Mouse (Mus musculus) MEL (cell line): Measurements from ENCODE around the gene Elovl1. TPM values are rescaled to one million over a fixed set of nuclear protein-coding genes. Genes with fewer than 3 reads are reported as not detected.

ENCODE experiments used
- DNase-seq: peaks from one replicate; pipeline ENCODE4 v3.0.0; 2011; ENCODE audit warnings: low read depth, low spot score
- H3K27ac ChIP-seq: 2 replicates; pipeline ENCODE4 v1.5.1; 2012; ENCODE audit warnings: low read depth, mild to moderate bottlenecking, control low read depth, low read length, moderate library complexity; ENCODE audit not compliant: control insufficient read depth
- H3K27me3 ChIP-seq, 2 experiments: fragments of 150-350 bp in 1 of 2; sonication (generic) in 1 of 2; 2 replicates each; pipeline ENCODE4 v1.6.1; 2012; ENCODE audit warnings: low read length in 2 of 2, mild to moderate bottlenecking in 2 of 2, improper control_type of control experiment in 1 of 2, moderate library complexity in 1 of 2; ENCODE audit not compliant: insufficient read depth in 2 of 2, control insufficient read depth in 1 of 2
- H3K36me3 ChIP-seq, 2 experiments: 2 replicates each; pipeline ENCODE4 v1.6.1; 2012 to 2014; ENCODE audit warnings: low read length in 2 of 2, improper control_type of control experiment in 1 of 2, inconsistent platforms in 1 of 2, mild to moderate bottlenecking in 1 of 2; ENCODE audit not compliant: insufficient read depth in 2 of 2, control insufficient read depth in 1 of 2
- H3K4me1 ChIP-seq, 2 experiments: fragments of 150-350 bp in 1 of 2; sonication (generic) in 1 of 2; 2 replicates each; pipeline ENCODE4 v1.6.1; 2012; ENCODE audit warnings: low read length in 2 of 2, improper control_type of control experiment in 1 of 2, mild to moderate bottlenecking in 1 of 2; ENCODE audit not compliant: insufficient read depth in 2 of 2, control insufficient read depth in 1 of 2
- H3K4me3 ChIP-seq, 2 experiments: fragments of 150-350 bp in 1 of 2; sonication (generic) in 1 of 2; 2 replicates each; pipeline ENCODE4 v1.5.1; 2012; ENCODE audit warnings: low read depth in 2 of 2, low read length in 2 of 2, mild to moderate bottlenecking in 2 of 2, moderate library complexity in 2 of 2, control low read depth in 1 of 2, improper control_type of control experiment in 1 of 2; ENCODE audit not compliant: control insufficient read depth in 1 of 2, insufficient read depth in 1 of 2
- H3K79me2 ChIP-seq: 2 replicates; pipeline ENCODE4 v1.6.1; 2012; ENCODE audit warnings: mild to moderate bottlenecking, low read length, moderate library complexity; ENCODE audit not compliant: control insufficient read depth, poor library complexity, insufficient read depth
- H3K9ac ChIP-seq: 2 replicates; pipeline ENCODE4 v1.6.1; 2012; ENCODE audit warnings: low read depth, mild to moderate bottlenecking, control low read depth, low read length, moderate library complexity; ENCODE audit not compliant: control insufficient read depth, poor library complexity, severe bottlenecking
- H3K9me3 ChIP-seq: fragments of 150-350 bp; sonication (generic); replicated peaks from 2 replicates; pipeline ENCODE4 v1.6.1; 2012; ENCODE audit warnings: mild to moderate bottlenecking, low read length, improper control_type of control experiment, moderate library complexity; ENCODE audit not compliant: insufficient read depth
- BHLHE40 ChIP-seq: IDR thresholded peaks from 2 replicates; pipeline ENCODE4 v1.6.1; 2012; ENCODE audit warnings: low read depth, mild to moderate bottlenecking, inconsistent platforms, low read length, improper control_type of control experiment, borderline replicate concordance
- CHD1 ChIP-seq: IDR thresholded peaks from 2 replicates; pipeline ENCODE4 v1.6.1; 2012; ENCODE audit warnings: low read depth, mild to moderate bottlenecking, inconsistent platforms, low read length, improper control_type of control experiment
- CHD2 ChIP-seq: IDR thresholded peaks from 2 replicates; pipeline ENCODE4 v1.6.1; 2011; ENCODE audit warnings: low read length, improper control_type of control experiment
- CTCF ChIP-seq, 3 experiments: IDR thresholded peaks in 2 of 3; conservative IDR thresholded peaks in 1 of 3; 2 replicates each; pipeline ENCODE4 v1.5.1; 2011 to 2012; ENCODE audit warnings: low read length in 3 of 3, low read depth in 2 of 3, mild to moderate bottlenecking in 2 of 3, improper control_type of control experiment in 1 of 3, inconsistent platforms in 1 of 3, mixed read lengths in 1 of 3, moderate library complexity in 1 of 3; ENCODE audit not compliant: control insufficient read depth in 1 of 3, insufficient read depth in 1 of 3, poor library complexity in 1 of 3, severe bottlenecking in 1 of 3
- E2F4 ChIP-seq: IDR thresholded peaks from 2 replicates; pipeline ENCODE4 v1.6.1; 2011; ENCODE audit warnings: low read depth, low read length, improper control_type of control experiment, borderline replicate concordance
- ELF1 ChIP-seq: IDR thresholded peaks from 2 replicates; pipeline ENCODE4 v1.6.1; 2014; ENCODE audit warnings: low read depth, mild to moderate bottlenecking, inconsistent platforms, low read length, improper control_type of control experiment, moderate library complexity
- EP300 ChIP-seq, 2 experiments: IDR thresholded peaks; 2 replicates each; pipeline ENCODE4 v1.6.1; 2011; ENCODE audit warnings: improper control_type of control experiment in 2 of 2, low read length in 2 of 2, low read depth in 1 of 2, mild to moderate bottlenecking in 1 of 2
- ETS1 ChIP-seq: IDR thresholded peaks from 2 replicates; pipeline ENCODE4 v1.6.1; 2012; ENCODE audit warnings: low read depth, mild to moderate bottlenecking, inconsistent platforms, low read length, improper control_type of control experiment, moderate library complexity
- GABPA ChIP-seq: IDR thresholded peaks from 2 replicates; pipeline ENCODE4 v1.6.1; 2012; ENCODE audit warnings: low read depth, mild to moderate bottlenecking, inconsistent platforms, low read length, improper control_type of control experiment, moderate library complexity
- GATA1 ChIP-seq: IDR thresholded peaks from 2 replicates; pipeline ENCODE4 v1.6.1; 2011; ENCODE audit warnings: low read depth, low read length, improper control_type of control experiment
- HCFC1 ChIP-seq: IDR thresholded peaks from 2 replicates; pipeline ENCODE4 v1.6.1; 2012; ENCODE audit warnings: low read depth, mild to moderate bottlenecking, inconsistent platforms, low read length, improper control_type of control experiment, moderate library complexity
- JUND ChIP-seq: IDR thresholded peaks from 2 replicates; pipeline ENCODE4 v1.6.1; 2011; ENCODE audit warnings: low read depth, mild to moderate bottlenecking, improper control_type of control experiment, low read length
- KAT2A ChIP-seq: conservative IDR thresholded peaks from 2 replicates; pipeline ENCODE4 v1.6.1; 2012; ENCODE audit warnings: low read depth, low read length, improper control_type of control experiment, inconsistent platforms
- MAFK ChIP-seq: IDR thresholded peaks from 2 replicates; pipeline ENCODE4 v1.6.1; 2011; ENCODE audit warnings: low read depth, mild to moderate bottlenecking, low read length, improper control_type of control experiment, borderline replicate concordance
- MAX ChIP-seq: IDR thresholded peaks from 2 replicates; pipeline ENCODE4 v1.6.1; 2011; ENCODE audit warnings: low read length, improper control_type of control experiment
- MAZ ChIP-seq: IDR thresholded peaks from 2 replicates; pipeline ENCODE4 v1.6.1; 2012; ENCODE audit warnings: low read depth, mild to moderate bottlenecking, inconsistent platforms, low read length, improper control_type of control experiment
- MEF2A ChIP-seq: IDR thresholded peaks from 2 replicates; pipeline ENCODE4 v1.6.1; 2014; ENCODE audit warnings: low read depth, mild to moderate bottlenecking, inconsistent platforms, low read length, improper control_type of control experiment; ENCODE audit not compliant: poor library complexity, insufficient replicate concordance, severe bottlenecking; ENCODE audit errors: extremely low read depth
- MXI1 ChIP-seq: IDR thresholded peaks from 2 replicates; pipeline ENCODE4 v1.6.1; 2011; ENCODE audit warnings: mild to moderate bottlenecking, low read depth, low read length, improper control_type of control experiment
- MYC ChIP-seq: IDR thresholded peaks from 2 replicates; pipeline ENCODE4 v1.6.1; 2011; ENCODE audit warnings: low read depth, mild to moderate bottlenecking, low read length, improper control_type of control experiment, moderate library complexity
- NELFE ChIP-seq: IDR thresholded peaks from 2 replicates; pipeline ENCODE4 v1.6.1; 2011; ENCODE audit warnings: low read depth, low read length, improper control_type of control experiment
- NRF1 ChIP-seq: IDR thresholded peaks from 2 replicates; pipeline ENCODE4 v1.6.1; 2014; ENCODE audit warnings: low read depth, mild to moderate bottlenecking, inconsistent platforms, low read length, improper control_type of control experiment, moderate library complexity; ENCODE audit not compliant: poor library complexity, insufficient read depth, severe bottlenecking
- POLR2AphosphoS2 ChIP-seq: IDR thresholded peaks from 2 replicates; pipeline ENCODE4 v1.6.1; 2011; ENCODE audit warnings: low read length, improper control_type of control experiment
- POLR2AphosphoS5 ChIP-seq: IDR thresholded peaks from 2 replicates; pipeline ENCODE4 v1.6.1; 2012; ENCODE audit warnings: low read depth, borderline replicate concordance, mild to moderate bottlenecking, inconsistent platforms, low read length, moderate library complexity, mixed read lengths
- RAD21 ChIP-seq: IDR thresholded peaks from 2 replicates; pipeline ENCODE4 v1.6.1; 2011; ENCODE audit warnings: mild to moderate bottlenecking, low read depth, low read length, improper control_type of control experiment
- RCOR1 ChIP-seq: IDR thresholded peaks from 2 replicates; pipeline ENCODE4 v1.6.1; 2012; ENCODE audit warnings: low read depth, mild to moderate bottlenecking, inconsistent platforms, low read length, improper control_type of control experiment
- SIN3A ChIP-seq: IDR thresholded peaks from 2 replicates; pipeline ENCODE4 v1.6.1; 2012; ENCODE audit warnings: low read length, improper control_type of control experiment, inconsistent platforms
- SMC3 ChIP-seq: IDR thresholded peaks from 2 replicates; pipeline ENCODE4 v1.6.1; 2011; ENCODE audit warnings: low read depth, low read length, improper control_type of control experiment
- TAL1 ChIP-seq: IDR thresholded peaks from 2 replicates; pipeline ENCODE4 v1.6.1; 2012; ENCODE audit warnings: mild to moderate bottlenecking, inconsistent platforms, low read length, moderate library complexity, mixed read lengths
- TBP ChIP-seq: IDR thresholded peaks from 2 replicates; pipeline ENCODE4 v1.8.0; 2011; ENCODE audit warnings: low read depth, low read length, improper control_type of control experiment
- TCF12 ChIP-seq: IDR thresholded peaks from 2 replicates; pipeline ENCODE4 v1.6.1; 2014; ENCODE audit warnings: low read depth, mild to moderate bottlenecking, inconsistent platforms, low read length, improper control_type of control experiment, moderate library complexity
- USF1 ChIP-seq: IDR thresholded peaks from 2 replicates; pipeline ENCODE4 v1.6.1; 2014; ENCODE audit warnings: low read depth, mild to moderate bottlenecking, inconsistent platforms, low read length, improper control_type of control experiment, moderate library complexity
- USF2 ChIP-seq, 2 experiments: IDR thresholded peaks; 2 replicates each; pipeline ENCODE4 v1.6.1; 2011 to 2012; ENCODE audit warnings: improper control_type of control experiment in 2 of 2, low read length in 2 of 2, borderline replicate concordance in 1 of 2, inconsistent platforms in 1 of 2, low read depth in 1 of 2, mild to moderate bottlenecking in 1 of 2; ENCODE audit not compliant: insufficient read depth in 1 of 2
- ZC3H11A ChIP-seq: IDR thresholded peaks from 2 replicates; pipeline ENCODE4 v1.6.1; 2012; ENCODE audit warnings: low read depth, mild to moderate bottlenecking, inconsistent platforms, low read length, improper control_type of control experiment
- ZMIZ1 ChIP-seq: IDR thresholded peaks from 2 replicates; pipeline ENCODE4 v1.6.1; 2012; ENCODE audit warnings: low read depth, mild to moderate bottlenecking, inconsistent platforms, low read length, improper control_type of control experiment, moderate library complexity
- ZNF384 ChIP-seq: IDR thresholded peaks from 2 replicates; pipeline ENCODE4 v1.6.1; 2012; ENCODE audit warnings: low read depth, mild to moderate bottlenecking, inconsistent platforms, low read length, improper control_type of control experiment
- polyA plus RNA-seq, 2 experiments: library from polyadenylated mRNA; stranded (reverse) in 1 of 2; unstranded in 1 of 2; fragments of >175 nt in 1 of 2; fragments of >200 nt in 1 of 2; gene quantifications; 2 replicates each; pipeline versions ENCODE4 v1.2.1 to v1.2.4; 2012; ENCODE audit warnings: low replicate concordance in 2 of 2, low read depth in 1 of 2; ENCODE audit not compliant: insufficient read length in 2 of 2, insufficient read depth in 1 of 2, missing spikeins in 1 of 2
- total RNA-seq: library from RNA; depleted of rRNA; stranded (reverse); fragments of 300-350 nt; gene quantifications from 2 replicates; pipeline ENCODE4 v1.2.3, GENCODE M21; 2012; rRNA removed

Gene Elovl1
- total RNA-seq, result 93.5 and 134 TPM in 2 replicates
- 100 to 1,000 TPM; 246 to 391 TPM for polyA plus RNA-seq

DNA sequence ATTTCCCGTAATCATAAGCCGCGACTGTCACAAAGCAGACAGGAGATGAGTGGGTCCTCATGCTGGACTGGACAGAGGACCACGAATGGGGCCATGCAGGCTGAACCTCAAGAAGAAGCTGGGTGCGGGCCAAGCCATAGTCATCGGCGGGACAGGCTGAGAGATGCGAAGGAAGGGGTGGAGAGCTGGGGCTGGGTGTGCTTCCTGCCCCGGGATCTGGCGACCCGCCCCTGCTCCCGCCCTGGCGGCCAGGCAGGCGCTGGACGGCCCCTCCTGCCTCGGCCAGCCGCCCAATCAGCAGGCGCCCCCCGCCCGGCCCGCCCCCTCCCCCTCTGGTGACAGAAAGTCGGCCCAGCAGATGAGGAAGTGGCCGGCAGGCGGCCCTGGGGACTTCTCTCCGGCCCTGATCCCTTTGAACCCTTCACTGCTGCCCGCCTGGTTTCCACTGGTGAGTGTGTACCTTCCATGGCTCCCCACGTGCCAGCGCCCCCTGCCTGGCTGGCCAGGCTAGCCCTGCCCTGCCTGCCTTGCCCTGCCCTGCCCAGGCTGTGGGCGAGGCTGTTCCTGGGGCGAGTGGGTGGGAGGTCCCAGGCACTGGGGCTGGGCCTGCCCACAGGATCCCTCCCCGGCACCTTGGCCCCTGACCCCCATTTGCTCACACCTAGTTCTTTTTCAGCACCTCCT is at the start of gene Elovl1:
Gene Elovl1 (plus strand): TSS at position 326 of the 684 bp plus-strand sequence.
- DNase-seq, result peak; percentile 95
- Histone ChIP-seq H3K27me3 (no peaks in the 10 kb centered on the region), H3K9ac (peak within 1 kb of the TSS; percentile 96), H3K79me2 (peaks cover 35% of the 10 kb centered on the region), H3K36me3 (peaks cover 2 to 38% of the 10 kb centered on the region in 2 experiments; a peak in 3 of 4 replicates), H3K4me1 (peaks cover 18 to 44% of the 10 kb centered on the region in 2 experiments), H3K4me3 (peak within 1 kb of the TSS; percentile 95 to 96), H3K27ac (peak within 1 kb of the TSS; percentile 85), H3K9me3 (no peaks in the 10 kb centered on the region)
- TF ChIP-seq ZMIZ1 (no peak), KAT2A (no peak), SMC3 (no peak), GATA1 (no peak), ZC3H11A (no peak), TCF12 (peak; percentile 55), JUND (no peak), USF1 (no peak), POLR2AphosphoS2 (peak; percentile 83; the same call in 1 of the 2 replicates), NRF1 (no peak), ELF1 (peak; percentile 75), TBP (peak; percentile 24; the same call in 1 of the 2 replicates), SIN3A (0 out of 2 replicates have a peak, but pooled peaks have one; percentile 54), GABPA (no peak), EP300 (IDR thresholded peaks at IDR 0.05; ENCODE audit: low read depth in 1 of 2, low read length in 2 of 2) (no peak), POLR2AphosphoS5 (no peak), USF2 (IDR thresholded peaks at IDR 0.05; ENCODE audit: borderline replicate concordance in 1 of 2, insufficient read depth in 1 of 2, low read depth in 1 of 2, low read length in 2 of 2) (no peak), MAX (no peak), CHD1 (peak; percentile 20; the same call in 1 of the 2 replicates), HCFC1 (no peak; the same call in 1 of the 2 replicates), BHLHE40 (no peak), RAD21 (no peak), MXI1 (no peak), NELFE (peak; percentile 63), TAL1 (no peak), ZNF384 (no peak), MEF2A (no peak), MAZ (0 out of 2 replicates have a peak, but pooled peaks have one; percentile 15), MAFK (no peak), MYC (no peak), CTCF (IDR thresholded peaks at IDR 0.05 in 2 of 3, conservative IDR thresholded peaks at IDR 0.05 in 1 of 3; ENCODE audit: control insufficient read depth in 1 of 3, insufficient read depth in 1 of 3, low read depth in 2 of 3, low read length in 3 of 3, poor library complexity in 1 of 3, severe bottlenecking in 1 of 3) (0 out of 6 replicates have a peak, but pooled peaks of 1 of the 3 experiments have one; percentile 1), CHD2 (no peak), RCOR1 (no peak), E2F4 (no peak), ETS1 (no peak)
